Mouse (Mus musculus): ENCODE measurements around the gene Frmd8.

- no peak for TF ChIP-seq CTCF (IDR thresholded peaks at IDR 0.05; ENCODE audit: low read depth)
- TF ChIP-seq EP300 (optimal IDR thresholded peaks at IDR 0.05) = no peak
Measured at GRCm38 (mm10) chr19:5838136-5838891, 36.8 kb downstream of the Frmd8 start.
